Mouse (Mus musculus): ENCODE data around the gene Tprg.
A peak's percentile ranks its signal among the peaks of the same experiment; 100 is the strongest.

Tprg gene

GRCm38 (mm10) chr16:25426261-25426660 is 139.6 kb downstream of the Tprg start:
- DNase-seq: peak; percentile 38 to 74

DNA sequence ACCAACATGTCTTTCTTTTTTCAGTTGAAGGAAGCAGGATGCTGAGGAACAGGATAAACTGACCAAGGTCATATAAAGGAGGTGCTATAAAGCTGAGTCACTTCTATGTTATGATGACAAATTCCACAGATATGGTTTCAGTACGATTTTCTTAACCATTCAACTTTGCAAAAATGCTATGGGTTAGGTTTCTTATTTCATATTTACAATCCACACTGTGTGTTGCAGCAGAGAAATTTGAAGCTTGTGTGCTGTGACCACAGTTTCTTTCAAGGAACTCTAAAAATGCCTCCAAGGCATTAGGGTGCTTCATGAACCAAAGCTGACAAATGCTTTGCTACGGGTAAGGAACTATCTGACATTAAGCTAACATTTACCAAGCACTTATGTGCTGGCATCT is 153.4 kb downstream of the Tprg start:
- DNase-seq: no peak

GRCm38 (mm10) chr16:25445580-25445979 is 159.0 kb downstream of the Tprg start:
- no peak for DNase-seq

- no peak for DNase-seq
Measured at GRCm38 (mm10) chr16:25451511-25451910, 164.9 kb downstream of the Tprg start.

- no peak for DNase-seq
Measured at GRCm38 (mm10) chr16:25464732-25465131, 178.1 kb downstream of the Tprg start.

- no peak for DNase-seq
Measured at GRCm38 (mm10) chr16:25465435-25466139, 179.0 kb downstream of the Tprg start.

- no peak for DNase-seq
Measured at GRCm38 (mm10) chr16:25468040-25468439, 181.4 kb downstream of the Tprg start.

GRCm38 (mm10) chr16:25468662-25469061 is 182.0 kb downstream of the Tprg start:
- DNase-seq: no peak

Measured in thymus, adult 18-20 months (tissue).